Mouse (Mus musculus): ENCODE results near the gene Tfpt. TPM values are rescaled to one million over a fixed set of nuclear protein-coding genes. Genes with fewer than 3 reads are reported as not detected.

Tfpt gene
- total and polyA plus RNA-seq, 3 experiments = 8.0 to 21.1 (median 16.9) TPM

- Histone ChIP-seq H3K4me3 (peak overlapping the region; percentile 92; the same call in 1 of the 2 replicates), H3K79me2 (replicated peaks; ENCODE audit: control insufficient read depth, insufficient read depth, low read length) (no peaks in the 10 kb centered on the region), H3K27ac (peak overlapping the region; percentile 81; the same call in 1 of the 2 replicates), H3K27me3 (ENCODE audit: control insufficient read depth, insufficient read depth, low read length) (no peaks in the 10 kb centered on the region), H3K36me3 (ENCODE audit: control insufficient read depth, insufficient read depth, low read length) (no peaks in the 10 kb centered on the region), H3K9ac (ENCODE audit: low read depth, low read length) (no peak overlapping the region), H3K4me1 (ENCODE audit: control insufficient read depth, insufficient read depth, low read length) (no peaks in the 10 kb centered on the region)
- WGBS = 41% methylated on average over 6 of the region's 6 CpGs
- TF ChIP-seq POLR2A (IDR thresholded peaks at IDR 0.05; ENCODE audit: insufficient read depth, low read depth, low read length) = no peak
- peak; percentile 65 for TF ChIP-seq CTCF (IDR thresholded peaks at IDR 0.05)
- no peak for DNase-seq
- intact Hi-C loops (cut with DNase I) = loop anchor here (1.0 kb wide), 1 partner anchor 13 kb away; the partner anchor contains the start of genes Prpf31 and Tfpt
Measured at GRCm38 (mm10) chr7:3616389-3617241, 13.1 kb downstream of the Tfpt start.

- TF ChIP-seq POLR2A (IDR thresholded peaks at IDR 0.05; ENCODE audit: insufficient read depth, low read depth, low read length) = no peak
- no peak for TF ChIP-seq EP300 (IDR thresholded peaks at IDR 0.05; ENCODE audit: insufficient read depth, low read depth, low read length)
- TF ChIP-seq CTCF (IDR thresholded peaks at IDR 0.05) = no peak
- DNase-seq = no peak
- Histone ChIP-seq H3K79me2 (replicated peaks; ENCODE audit: control insufficient read depth, insufficient read depth, low read length) (no peaks in the 10 kb centered on the region), H3K9ac (ENCODE audit: low read depth, low read length) (no peak within 1 kb of the TSS), H3K36me3 (ENCODE audit: control insufficient read depth, insufficient read depth, low read length) (no peaks in the 10 kb centered on the region), H3K4me1 (ENCODE audit: control insufficient read depth, insufficient read depth, low read length) (no peaks in the 10 kb centered on the region), H3K4me3 (peak within 1 kb of the TSS; percentile 92; the same call in 1 of the 2 replicates), H3K27ac (peak within 1 kb of the TSS; percentile 81; the same call in 1 of the 2 replicates), H3K27me3 (ENCODE audit: control insufficient read depth, insufficient read depth, low read length) (no peaks in the 10 kb centered on the region)
- intact Hi-C loops (cut with DNase I) = no loop called here
- 82% methylated on average over 4 of the region's 4 CpGs for WGBS
Measured at GRCm38 (mm10) chr7:3616057-3616388, 13.7 kb downstream of the Tfpt start, which contains the start of gene Oscar. TSS of gene Oscar (minus strand) at chr7:3616157.

- intact Hi-C loops (cut with DNase I) = no loop called here
- no peak for DNase-seq
- Histone ChIP-seq H3K36me3 (ENCODE audit: control insufficient read depth, insufficient read depth, low read length) (no peaks in the 10 kb centered on the region), H3K27me3 (ENCODE audit: control insufficient read depth, insufficient read depth, low read length) (no peaks in the 10 kb centered on the region), H3K4me3 (no peak overlapping the region), H3K27ac (no peak overlapping the region), H3K4me1 (ENCODE audit: control insufficient read depth, insufficient read depth, low read length) (peaks cover 4% of the 10 kb centered on the region), H3K79me2 (replicated peaks; ENCODE audit: control insufficient read depth, insufficient read depth, low read length) (no peaks in the 10 kb centered on the region), H3K9ac (ENCODE audit: low read depth, low read length) (no peak overlapping the region)
- no peak for TF ChIP-seq POLR2A (IDR thresholded peaks at IDR 0.05; ENCODE audit: insufficient read depth, low read depth, low read length)
- no peak for TF ChIP-seq EP300 (IDR thresholded peaks at IDR 0.05; ENCODE audit: insufficient read depth, low read depth, low read length)
- no peak for TF ChIP-seq CTCF (IDR thresholded peaks at IDR 0.05)
- WGBS = 63% methylated on average over 3 of the region's 3 CpGs
Measured at GRCm38 (mm10) chr7:3614021-3614420, 15.7 kb downstream of the Tfpt start.

- DNase-seq = no peak
Measured at GRCm38 (mm10) chr7:3611006-3611405, 18.7 kb downstream of the Tfpt start.

DNA sequence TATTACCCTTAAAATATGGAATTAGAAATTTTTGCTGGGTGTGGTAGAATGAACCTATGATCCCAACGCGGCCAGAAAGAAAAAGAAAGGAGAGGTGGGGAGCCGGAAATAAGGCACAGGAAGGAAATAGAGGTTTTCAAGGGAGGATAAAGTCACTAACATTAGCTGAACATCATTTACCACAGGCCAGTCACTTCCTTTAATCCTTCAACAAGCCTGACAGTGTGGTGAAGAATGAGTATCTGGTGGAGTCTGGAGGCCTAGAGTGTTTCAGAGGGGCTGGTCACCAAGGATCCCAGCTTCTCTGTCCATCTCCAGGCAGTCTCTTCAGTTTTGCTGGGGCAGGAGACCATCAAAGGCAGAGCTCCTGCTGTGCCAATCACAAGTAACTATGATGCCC lies 19.3 kb downstream of the Tfpt start:
- Histone ChIP-seq H3K36me3 (ENCODE audit: control insufficient read depth, insufficient read depth, low read length) (no peaks in the 10 kb centered on the region), H3K4me3 (no peak overlapping the region), H3K27ac (no peak overlapping the region), H3K9ac (ENCODE audit: low read depth, low read length) (no peak overlapping the region), H3K4me1 (ENCODE audit: control insufficient read depth, insufficient read depth, low read length) (peaks cover 6% of the 10 kb centered on the region), H3K27me3 (ENCODE audit: control insufficient read depth, insufficient read depth, low read length) (no peaks in the 10 kb centered on the region), H3K79me2 (replicated peaks; ENCODE audit: control insufficient read depth, insufficient read depth, low read length) (no peaks in the 10 kb centered on the region)
- DNase-seq = no peak
- 62% methylated on average over 3 of the region's 3 CpGs for WGBS
- intact Hi-C loops (cut with DNase I) = no loop called here
- no peak for TF ChIP-seq POLR2A (IDR thresholded peaks at IDR 0.05; ENCODE audit: insufficient read depth, low read depth, low read length)
- no peak for TF ChIP-seq CTCF (IDR thresholded peaks at IDR 0.05)
- TF ChIP-seq EP300 (IDR thresholded peaks at IDR 0.05; ENCODE audit: insufficient read depth, low read depth, low read length) = no peak

More at GRCm38 (mm10) chr7:3611006-3611405, 18.7 kb downstream of the Tfpt start:
- Histone ChIP-seq H3K9ac (ENCODE audit: low read depth, low read length) (no peak overlapping the region), H3K4me1 (ENCODE audit: control insufficient read depth, insufficient read depth, low read length) (peaks cover 6% of the 10 kb centered on the region), H3K27me3 (ENCODE audit: control insufficient read depth, insufficient read depth, low read length) (no peaks in the 10 kb centered on the region), H3K36me3 (ENCODE audit: control insufficient read depth, insufficient read depth, low read length) (no peaks in the 10 kb centered on the region), H3K4me3 (no peak overlapping the region), H3K79me2 (replicated peaks; ENCODE audit: control insufficient read depth, insufficient read depth, low read length) (no peaks in the 10 kb centered on the region), H3K27ac (no peak overlapping the region)
- intact Hi-C loops (cut with DNase I) = no loop called here
- 91% methylated on average over 13 of the region's 13 CpGs for WGBS
- TF ChIP-seq POLR2A (IDR thresholded peaks at IDR 0.05; ENCODE audit: insufficient read depth, low read depth, low read length) (no peak), EP300 (IDR thresholded peaks at IDR 0.05; ENCODE audit: insufficient read depth, low read depth, low read length) (no peak), CTCF (IDR thresholded peaks at IDR 0.05) (no peak)

DNA sequence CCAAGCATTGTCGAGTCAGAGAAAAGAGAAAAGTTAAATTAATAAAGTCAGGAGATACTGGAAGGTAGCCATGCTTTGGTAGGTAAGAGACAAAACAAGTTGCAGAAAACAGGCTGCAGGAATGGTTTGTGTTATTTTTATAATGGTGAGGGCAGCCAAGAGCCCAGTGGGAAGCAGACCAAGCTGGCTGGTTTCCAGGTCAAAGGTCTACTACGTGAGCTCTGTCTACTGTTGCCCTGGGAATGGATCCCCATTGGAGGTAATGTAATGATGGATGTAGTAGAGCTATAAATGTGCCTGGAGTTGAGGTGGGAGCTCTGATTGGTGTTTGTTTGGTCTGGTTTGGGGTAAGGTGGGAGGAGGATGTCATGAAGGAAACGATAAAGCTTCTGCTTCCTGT lies 20.6 kb downstream of the Tfpt start:
- DNase-seq = peak; percentile 70 to 73
- H3K36me3 ChIP-seq (ENCODE audit: control insufficient read depth, insufficient read depth, low read length) = no peaks in the 10 kb centered on the region
- intact Hi-C loops (cut with DNase I) = loop anchor here (5.0 kb wide), 1 partner anchor 68 kb away; the partner anchor contains the start of gene Tmc4
- no peak overlapping the region for H3K9ac ChIP-seq (ENCODE audit: low read depth, low read length)
- 12% methylated on average over 3 of the region's 3 CpGs for WGBS
- TF ChIP-seq POLR2A (IDR thresholded peaks at IDR 0.05; ENCODE audit: insufficient read depth, low read depth, low read length) (no peak), EP300 (IDR thresholded peaks at IDR 0.05; ENCODE audit: insufficient read depth, low read depth, low read length) (0 out of 2 replicates have a peak, but pooled peaks have one; percentile 30), CTCF (IDR thresholded peaks at IDR 0.05) (no peak)
- H3K27me3 ChIP-seq (ENCODE audit: control insufficient read depth, insufficient read depth, low read length) = no peaks in the 10 kb centered on the region
- H3K4me3 ChIP-seq = no peak overlapping the region
- H3K4me1 ChIP-seq (ENCODE audit: control insufficient read depth, insufficient read depth, low read length) = peaks cover 6% of the 10 kb centered on the region
- peak overlapping the region; percentile 83 for H3K27ac ChIP-seq
- no peaks in the 10 kb centered on the region for H3K79me2 ChIP-seq (replicated peaks; ENCODE audit: control insufficient read depth, insufficient read depth, low read length)
